In the genomic region with DNA sequence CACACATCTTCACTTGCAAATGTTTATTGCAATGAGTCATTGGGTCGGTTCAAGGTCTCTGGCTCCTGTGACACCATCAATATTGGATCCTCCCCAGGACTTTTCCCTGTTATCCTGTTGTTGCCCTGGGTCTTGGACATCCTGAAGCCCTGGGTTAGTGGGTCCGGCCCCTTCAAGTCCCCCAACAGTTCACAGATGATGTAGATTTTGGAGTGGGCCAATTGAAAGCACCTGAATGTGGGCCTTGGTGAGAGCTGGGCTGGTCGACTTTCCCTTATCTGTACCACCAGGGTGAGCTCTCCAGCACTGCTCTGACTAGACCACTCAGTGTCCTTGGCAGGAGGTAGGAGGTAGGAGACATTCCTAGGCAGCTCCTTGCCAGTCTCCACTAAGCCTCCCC, we compare ENCODE assay signal across 20 mouse cellular contexts. TPM values are rescaled to one million over a fixed set of nuclear protein-coding genes. Genes with fewer than 3 reads are reported as not detected.
DNase-seq lines count a peak whose midpoint lies in the region; ATAC-seq lines count a peak whose summit lies in the region.
"Had no signal": no experiment of that assay in that cellular context is flagged by ENCODE, and none has a peak within 500 bp of the region (broad histone marks: within the 10 kb centered on the region; RNA-seq: fewer than 3 reads in every experiment).

No protein-coding gene starts in this region.

- no peaks in the 10 kb centered on the region for H3K9me3 ChIP-seq in neural tube, embryonic 11.5 days (ENCODE audit: control insufficient read depth, low read length)
- no peaks in the 10 kb centered on the region for H3K9me3 ChIP-seq in neural tube, embryonic 15.5 days (replicated peaks)
- H3K9me3 ChIP-seq in intestine, embryonic 15.5 days: no peaks in the 10 kb centered on the region
- H3K9me3 ChIP-seq: embryonic facial prominence, embryonic 13.5 days; G1E; kidney, embryonic 15.5 days; limb, embryonic 10.5 days had no signal

- H3K27ac ChIP-seq in neural tube, embryonic 11.5 days (ENCODE audit: low read depth, low read length): 0 out of 2 replicates have a peak overlapping the region, but pooled peaks have one; percentile 20
- H3K27ac ChIP-seq in neural tube, embryonic 15.5 days (replicated peaks): no peak overlapping the region
- H3K27ac ChIP-seq in intestine, embryonic 15.5 days: no peak overlapping the region
- H3K27ac ChIP-seq: embryonic facial prominence, embryonic 13.5 days; hindbrain, embryonic 14.5 days; kidney, embryonic 15.5 days; limb, embryonic 10.5 days had no signal

- H3K36me3 ChIP-seq in neural tube, embryonic 11.5 days (ENCODE audit: control insufficient read depth, insufficient read depth, low read length): no peaks in the 10 kb centered on the region
- no peaks in the 10 kb centered on the region for H3K36me3 ChIP-seq in neural tube, embryonic 15.5 days
- H3K36me3 ChIP-seq in intestine, embryonic 15.5 days: no peaks in the 10 kb centered on the region
- H3K36me3 ChIP-seq: embryonic facial prominence, embryonic 13.5 days; G1E; kidney, embryonic 15.5 days; limb, embryonic 10.5 days had no signal

- no peak for ATAC-seq in neural tube, embryonic 11.5 days (ENCODE audit: insufficient read depth, low FRiP score, low TSS enrichment)
- no peak for ATAC-seq in neural tube, embryonic 15.5 days (ENCODE audit: low FRiP score)
- 0 out of 2 replicates have a peak, but pooled peaks have one; percentile 43 for ATAC-seq in intestine, embryonic 15.5 days
- ATAC-seq in megakaryocyte-erythroid progenitor cell, adult 5-6 weeks (replicated peaks; ENCODE audit: low FRiP score, low TSS enrichment, poor library complexity, severe bottlenecking): peak; percentile 59
- ATAC-seq: forebrain, embryonic 16.5 days had no signal

- peak; percentile 46 for DNase-seq in adrenal gland, postnatal 10 days
- DNase-seq in adrenal gland, postnatal 4 days (ENCODE audit: low spot score in 2 of 2): no peak
- DNase-seq in neural tube, embryonic 11.5 days (ENCODE audit: low spot score): no peak
- no peak for DNase-seq in right cerebral cortex, adult 18-20 months
- no peak for DNase-seq in kidney, postnatal 10 days
- DNase-seq: cerebellum, postnatal 10 days; gastrocnemius, postnatal 10 days had no signal

- H3K4me1 ChIP-seq in neural tube, embryonic 11.5 days (ENCODE audit: control insufficient read depth, insufficient read depth, low read length): peaks cover 19% of the 10 kb centered on the region
- H3K4me1 ChIP-seq in neural tube, embryonic 15.5 days: peaks cover 23% of the 10 kb centered on the region
- peaks cover 21% of the 10 kb centered on the region for H3K4me1 ChIP-seq in intestine, embryonic 15.5 days (replicated peaks)
- H3K4me1 ChIP-seq: embryonic facial prominence, embryonic 13.5 days had no signal

- H3K27me3 ChIP-seq in neural tube, embryonic 11.5 days (ENCODE audit: control insufficient read depth, insufficient read depth, low read length): no peaks in the 10 kb centered on the region
- H3K27me3 ChIP-seq in neural tube, embryonic 15.5 days (replicated peaks): no peaks in the 10 kb centered on the region
- no peaks in the 10 kb centered on the region for H3K27me3 ChIP-seq in intestine, embryonic 15.5 days (replicated peaks)
- H3K27me3 ChIP-seq: embryonic facial prominence, embryonic 13.5 days; kidney, embryonic 15.5 days had no signal

- WGBS in neural tube, embryonic 11.5 days: 61% methylated on average over 3 of the region's 3 CpGs
- 79% methylated on average over 3 of the region's 3 CpGs for WGBS in neural tube, embryonic 15.5 days
- 60% methylated on average over 3 of the region's 3 CpGs for WGBS in intestine, embryonic 15.5 days

- no peak overlapping the region for H3K9ac ChIP-seq in neural tube, embryonic 11.5 days (ENCODE audit: low read length)
- H3K9ac ChIP-seq in neural tube, embryonic 15.5 days (replicated peaks): no peak overlapping the region
- no peak overlapping the region for H3K9ac ChIP-seq in intestine, embryonic 15.5 days
- H3K9ac ChIP-seq: embryonic facial prominence, embryonic 13.5 days; hindbrain, embryonic 14.5 days; kidney, embryonic 15.5 days had no signal

- H3K4me2 ChIP-seq in neural tube, embryonic 11.5 days (ENCODE audit: low read depth): no peak overlapping the region
- H3K4me2 ChIP-seq in neural tube, embryonic 15.5 days: no peak overlapping the region
- no peak overlapping the region for H3K4me2 ChIP-seq in intestine, embryonic 15.5 days (replicated peaks)
- H3K4me2 ChIP-seq: embryonic facial prominence, embryonic 13.5 days; hindbrain, embryonic 14.5 days; kidney, embryonic 15.5 days had no signal

- no peak overlapping the region for H3K4me3 ChIP-seq in neural tube, embryonic 11.5 days (ENCODE audit: low read depth, low read length)
- no peak overlapping the region for H3K4me3 ChIP-seq in neural tube, embryonic 15.5 days (replicated peaks)
- no peak overlapping the region for H3K4me3 ChIP-seq in intestine, embryonic 15.5 days (replicated peaks)
- H3K4me3 ChIP-seq: embryonic facial prominence, embryonic 13.5 days; kidney, embryonic 15.5 days; limb, embryonic 10.5 days had no signal

RNA-seq across cellular contexts. Expression of a gene that starts 15.5 kb away (rescaled TPM):
- total RNA-seq in adrenal gland, postnatal 10 days (2021): 10 to 100 TPM; 47.6 to 50.4 TPM
- 10 to 100 TPM; 64.1 to 69.0 TPM for total RNA-seq in adrenal gland, postnatal 4 days (2021)
- 18.0 and 21.0 TPM in 2 replicates for polyA plus RNA-seq in neural tube, embryonic 11.5 days (2014; fragmentation: Nextera tagmentation; extraction: Ambion mirVana)
- polyA plus RNA-seq in neural tube, embryonic 15.5 days (2015; fragmentation: Nextera tagmentation; extraction: Ambion mirVana): 16.1 and 16.6 TPM in 2 replicates
- polyA plus RNA-seq in intestine, embryonic 15.5 days (2015; fragmentation: Nextera tagmentation; extraction: Ambion mirVana): 18.3 and 21.4 TPM in 2 replicates
- 34.0 and 42.3 TPM in 2 replicates for total RNA-seq in megakaryocyte-erythroid progenitor cell, adult 5-6 weeks (2014; fragmentation: Nextera tagmentation)
- 23.5 and 23.7 TPM in 2 replicates for total RNA-seq in megakaryocyte-erythroid progenitor cell, adult 5-6 weeks (2017)

RNA-seq across cellular contexts. Expression of a gene that starts 19.5 kb away (rescaled TPM):
- total RNA-seq in adrenal gland, postnatal 10 days (2021): not detected
- total RNA-seq in adrenal gland, postnatal 4 days (2021): not detected
- not detected in 2 replicates for polyA plus RNA-seq in neural tube, embryonic 11.5 days (2014; fragmentation: Nextera tagmentation; extraction: Ambion mirVana)
- polyA plus RNA-seq in neural tube, embryonic 15.5 days (2015; fragmentation: Nextera tagmentation; extraction: Ambion mirVana): not detected in 2 replicates
- polyA plus RNA-seq in intestine, embryonic 15.5 days (2015; fragmentation: Nextera tagmentation; extraction: Ambion mirVana): not detected in 2 replicates
- not detected in 2 replicates for total RNA-seq in megakaryocyte-erythroid progenitor cell, adult 5-6 weeks (2014; fragmentation: Nextera tagmentation)
- not detected in 2 replicates for total RNA-seq in megakaryocyte-erythroid progenitor cell, adult 5-6 weeks (2017)
- total RNA-seq: gastrocnemius, postnatal 10 days; layer of hippocampus, postnatal 14 days; midbrain, postnatal 0 days had no signal
- polyA plus RNA-seq: embryonic facial prominence, embryonic 13.5 days; forebrain, embryonic 16.5 days; G1E; heart, embryonic 14.5 days; hindbrain, embryonic 14.5 days; kidney, embryonic 15.5 days; limb, embryonic 10.5 days; lung, embryonic 16.5 days; midbrain, postnatal 0 days had no signal

Comparison
In these comparisons a context has a peak if more than half of its experiments do, and no peak if none do; other contexts are left out.
1. ATAC-seq: peak in intestine, embryonic 15.5 days (single experiment) and megakaryocyte-erythroid progenitor cell, adult 5-6 weeks (single experiment); none in neural tube, embryonic 11.5 days (single experiment) and neural tube, embryonic 15.5 days (single experiment).